Mouse (Mus musculus) gastrocnemius, adult 18-20 months (tissue): ENCODE results near the gene Rab3a. TPM values are rescaled to one million over a fixed set of nuclear protein-coding genes. Genes with fewer than 3 reads are reported as not detected.

Experiments
- DNase-seq: peaks from one replicate; pipeline ENCODE4 v3.0.0; 2021; ENCODE audit warnings: low spot score
- total RNA-seq, 2 experiments: library from RNA; stranded (reverse); gene quantifications; 2 replicates each; pipeline ENCODE4 v1.2.3; 2021

The Rab3a gene
- total RNA-seq, 2 experiments from 2014 or later, result 32.5 to 36.5 TPM

DNA sequence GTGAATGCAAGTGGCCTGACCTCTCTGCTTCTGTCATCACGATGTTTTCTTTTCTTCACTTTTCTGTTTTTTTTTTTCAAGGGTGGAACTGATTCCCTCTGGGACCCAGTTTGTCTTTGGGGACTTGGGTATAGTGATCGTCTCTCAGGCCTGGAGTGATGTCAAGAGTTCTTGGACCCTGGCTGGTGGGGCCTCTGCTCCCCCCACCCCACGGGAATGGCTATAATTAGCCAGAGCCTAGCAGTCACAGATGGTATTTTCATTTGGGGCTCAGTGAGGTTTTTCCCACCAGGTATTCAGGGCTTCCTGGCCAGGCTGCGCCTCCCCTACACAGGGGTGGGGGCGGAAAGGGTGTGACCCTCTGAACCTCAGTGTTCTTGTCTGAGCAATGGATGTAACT lies 12.8 kb upstream of the Rab3a start:
- DNase-seq, result no peak

GRCm38 (mm10) chr8:70742176-70742575 lies 12.3 kb upstream of the Rab3a start:
- no peak for DNase-seq

- no peak for DNase-seq
These were observed 11.4 kb upstream of the Rab3a start for GRCm38 (mm10) chr8:70742981-70743655.

DNA sequence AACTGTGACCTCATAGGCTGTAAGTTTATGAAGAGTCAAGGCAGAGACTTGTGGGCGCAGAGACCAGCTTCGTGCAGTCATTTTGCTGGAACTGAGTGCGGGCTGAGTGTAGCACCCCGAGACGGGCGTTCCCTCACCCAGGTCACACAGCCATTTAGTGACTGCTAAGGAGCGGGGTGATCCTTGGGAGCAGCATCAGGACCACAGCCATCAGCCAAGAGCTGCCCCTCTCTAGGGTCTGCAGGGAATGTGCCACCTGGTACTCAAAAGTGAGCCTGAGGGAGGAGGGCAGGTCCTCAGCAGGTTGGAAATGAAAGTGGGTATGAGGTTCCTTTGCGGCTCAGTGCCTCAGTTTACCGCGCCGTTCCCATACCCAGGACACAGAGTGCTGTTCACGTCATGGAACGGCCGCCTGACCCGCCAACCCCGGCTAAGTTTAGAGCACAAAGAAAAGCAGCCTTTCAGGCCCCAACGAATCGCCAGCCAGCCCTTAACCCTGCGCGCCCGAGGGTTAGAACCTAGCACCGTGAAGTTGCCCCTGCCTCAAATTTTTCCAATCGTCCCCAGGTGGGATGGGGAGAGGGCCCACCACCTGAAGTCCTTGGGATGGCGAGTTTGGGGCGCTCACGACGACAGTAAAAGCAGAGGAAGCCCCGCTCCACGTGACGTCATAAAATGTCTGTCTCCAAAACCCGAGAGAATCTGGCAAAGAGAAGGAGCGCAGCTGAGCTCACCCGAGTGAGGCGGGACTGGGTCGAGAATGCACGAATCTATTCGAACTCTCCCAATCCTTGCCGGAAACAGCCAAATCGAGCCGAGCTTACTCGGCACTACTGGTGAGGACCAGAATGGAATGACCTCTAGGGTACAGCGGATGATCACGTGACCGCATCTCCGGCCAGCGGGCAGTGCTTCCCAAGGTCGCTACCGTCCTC lies 10.6 kb upstream of the Rab3a start:
- peak; percentile 84 for DNase-seq

DNA sequence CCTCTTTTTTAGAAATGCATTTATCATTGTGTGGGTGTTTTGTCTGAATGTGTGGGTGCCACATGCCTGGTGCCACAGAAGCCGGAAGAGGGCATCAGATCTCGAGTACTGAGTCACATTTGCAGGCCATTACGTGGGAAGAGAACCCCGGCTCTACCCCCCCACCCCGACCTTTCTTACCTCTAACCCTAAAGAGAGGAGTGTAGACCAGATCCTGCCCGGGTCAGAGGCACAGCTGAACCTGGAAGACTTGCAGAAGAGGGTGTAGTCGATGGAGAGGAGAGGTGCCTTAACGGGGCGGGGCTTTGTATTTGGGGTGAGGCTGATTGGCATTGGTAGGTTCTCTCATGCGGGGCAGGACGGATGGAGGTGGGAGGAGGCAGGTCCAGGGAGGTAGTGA lies 9.7 kb upstream of the Rab3a start:
- DNase-seq, result no peak

- DNase-seq, result no peak
These were observed 8.7 kb upstream of the Rab3a start for GRCm38 (mm10) chr8:70745691-70746220.

DNA sequence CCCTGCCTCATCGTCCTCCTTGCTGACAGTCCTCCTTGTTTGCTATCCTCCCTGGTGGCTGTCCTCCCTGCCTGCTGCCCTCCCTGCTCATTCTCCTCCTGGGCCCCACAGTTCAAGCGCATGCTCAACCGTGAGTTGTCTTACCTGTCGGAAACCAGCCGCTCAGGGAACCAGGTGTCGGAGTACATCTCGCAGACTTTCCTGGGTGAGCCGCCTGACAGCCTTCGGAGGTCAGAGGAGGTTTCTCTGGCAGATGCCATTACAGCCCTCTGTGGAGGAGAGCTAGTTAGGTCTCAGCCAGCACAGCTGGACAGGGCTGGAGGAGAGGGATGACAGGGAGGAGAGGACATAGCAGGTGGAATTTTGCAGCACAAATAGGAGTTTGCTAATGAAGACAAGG lies 7.8 kb upstream of the Rab3a start:
- no peak for DNase-seq

GRCm38 (mm10) chr8:70747211-70747890 lies 7.1 kb upstream of the Rab3a start:
- no peak for DNase-seq

GRCm38 (mm10) chr8:70748246-70749096 lies 6.0 kb upstream of the Rab3a start:
- DNase-seq, result no peak

GRCm38 (mm10) chr8:70749097-70749674 lies 5.3 kb upstream of the Rab3a start:
- no peak for DNase-seq

GRCm38 (mm10) chr8:70750128-70750680 lies 4.3 kb upstream of the Rab3a start:
- no peak for DNase-seq

DNA sequence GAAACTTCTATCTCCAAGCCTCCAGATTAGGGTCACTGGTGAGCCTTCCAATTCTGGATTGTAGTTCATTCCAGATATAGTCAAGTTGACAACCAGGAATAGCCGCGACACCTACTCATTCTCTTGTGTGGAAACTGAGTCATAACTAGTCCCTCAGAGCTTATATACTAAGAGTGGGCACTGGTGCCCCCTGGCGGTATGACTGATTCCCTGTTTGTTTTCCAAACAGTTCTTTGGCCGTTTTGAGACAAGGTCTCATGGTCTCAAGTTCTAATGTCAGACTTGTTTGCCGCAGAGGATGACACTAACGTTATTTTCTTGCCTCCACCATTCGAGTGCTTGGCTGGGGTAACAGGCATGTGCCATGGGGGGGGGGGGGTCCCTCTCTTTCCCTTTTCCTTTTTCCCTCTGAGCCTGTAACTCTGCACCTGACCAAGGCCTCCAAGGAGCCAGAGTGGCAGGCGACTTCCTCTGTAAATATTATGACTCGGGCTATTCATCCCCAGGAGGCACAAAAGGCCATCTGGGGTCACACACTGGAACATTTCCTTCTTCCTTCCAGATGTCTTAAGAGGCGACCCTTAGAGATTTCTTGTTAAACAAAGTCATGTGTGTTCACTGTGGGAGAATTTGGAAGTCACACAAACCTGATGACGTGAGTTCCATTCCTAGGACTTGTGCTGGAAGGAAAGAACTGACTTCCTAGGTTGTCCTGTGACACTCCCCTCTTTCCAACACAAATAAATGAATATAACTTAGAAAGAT lies 2.3 kb upstream of the Rab3a start:
- DNase-seq, result peak; percentile 87

- peak; percentile 95 for DNase-seq
These were observed 1.3 kb upstream of the Rab3a start for GRCm38 (mm10) chr8:70753151-70753550.

GRCm38 (mm10) chr8:70754871-70755660 lies 587 bp downstream of the Rab3a start:
- no peak for DNase-seq

DNA sequence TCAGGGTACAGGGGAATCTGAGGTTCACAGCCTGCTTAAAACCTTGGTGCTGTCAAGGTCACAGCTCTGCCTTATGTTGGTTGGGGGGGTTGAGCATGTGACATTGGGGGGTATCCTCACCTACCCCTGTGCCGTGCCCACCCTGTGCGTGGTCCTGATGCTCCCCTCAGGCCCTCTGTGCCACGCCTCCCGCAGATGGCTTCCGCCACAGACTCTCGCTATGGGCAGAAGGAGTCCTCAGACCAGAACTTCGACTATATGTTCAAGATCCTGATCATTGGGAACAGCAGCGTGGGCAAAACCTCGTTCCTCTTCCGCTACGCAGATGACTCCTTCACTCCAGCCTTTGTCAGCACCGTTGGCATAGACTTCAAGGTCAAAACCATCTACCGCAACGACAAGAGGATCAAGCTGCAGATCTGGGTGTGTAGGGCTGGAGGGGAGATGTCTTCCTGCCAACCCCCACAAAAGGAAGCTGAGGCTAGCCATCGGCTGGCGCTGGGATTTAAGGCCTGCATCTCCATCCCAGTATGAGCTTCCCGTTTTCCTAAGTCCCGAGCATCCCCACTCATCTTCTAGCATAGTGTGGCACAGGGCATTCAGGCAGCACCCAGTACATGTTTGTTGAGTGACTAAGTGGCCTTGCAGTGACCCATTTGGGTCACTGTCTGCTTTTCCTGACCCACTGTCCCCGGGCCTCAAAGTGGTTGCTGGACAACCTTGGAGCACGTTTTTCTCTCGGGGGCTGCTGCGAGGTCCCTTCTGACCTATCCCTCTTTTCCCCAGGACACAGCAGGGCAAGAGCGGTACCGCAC lies 1.4 kb downstream of the Rab3a start:
- no peak for DNase-seq

DNA sequence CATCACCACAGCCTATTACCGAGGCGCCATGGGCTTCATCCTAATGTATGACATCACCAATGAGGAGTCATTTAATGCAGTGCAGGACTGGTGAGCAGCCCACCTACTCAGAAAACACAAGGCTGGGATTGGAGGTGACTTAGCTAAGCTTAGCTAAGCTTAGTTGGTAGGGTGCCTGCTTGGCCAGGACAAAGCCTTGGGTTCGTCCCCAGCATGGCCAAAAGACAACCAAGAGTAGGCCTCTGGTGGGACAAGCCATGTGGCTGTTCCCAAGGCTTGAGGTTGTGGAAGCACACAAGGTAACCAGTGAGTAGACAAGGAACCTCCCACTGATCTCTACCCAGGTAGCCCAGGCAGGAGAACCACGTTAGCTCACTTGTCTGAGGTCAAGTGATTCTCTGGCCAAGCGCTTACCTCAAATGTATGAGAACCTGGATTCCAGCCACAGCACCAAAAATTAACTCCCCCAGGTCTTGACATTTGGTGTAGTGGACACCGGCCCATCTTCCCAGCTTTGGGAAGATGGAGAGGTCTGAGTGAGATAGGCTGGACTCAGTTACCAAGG lies 2.1 kb downstream of the Rab3a start:
- no peak for DNase-seq

GRCm38 (mm10) chr8:70757523-70758307 lies 3.2 kb downstream of the Rab3a start:
- no peak for DNase-seq
